Mouse (Mus musculus): ENCODE measurements around the gene Slc2a6. TPM values are rescaled to one million over a fixed set of nuclear protein-coding genes. Genes with fewer than 3 reads are reported as not detected.

The Slc2a6 gene
- polyA plus RNA-seq, 1 experiment from 2014 or later = 0.24 TPM

- no peak for ATAC-seq (ENCODE audit: insufficient number of reproducible peaks, insufficient read depth, low FRiP score, low read depth)
- H3K27ac ChIP-seq (replicated peaks in 1 of 2; ENCODE audit: control insufficient read depth in 1 of 2, insufficient read depth in 1 of 2, low read depth in 2 of 2, low read length in 2 of 2) = no peak overlapping the region
Observed at GRCm38 (mm10) chr2:27069646-27070045, 41.8 kb upstream of the Slc2a6 start.

GRCm38 (mm10) chr2:27067996-27068395 lies 40.2 kb upstream of the Slc2a6 start:
- no peak overlapping the region for H3K27ac ChIP-seq (replicated peaks in 1 of 2; ENCODE audit: control insufficient read depth in 1 of 2, insufficient read depth in 1 of 2, low read depth in 2 of 2, low read length in 2 of 2)
- no peaks in the 10 kb centered on the region for H3K36me3 ChIP-seq (ENCODE audit: control insufficient read depth, insufficient read depth, low read length)
- 44% methylated on average over 2 of the region's 2 CpGs for WGBS
- no peak for ATAC-seq (ENCODE audit: insufficient number of reproducible peaks, insufficient read depth, low FRiP score, low read depth)
- H3K9me3 ChIP-seq (ENCODE audit: control insufficient read depth, low read length) = no peaks in the 10 kb centered on the region
- no peak overlapping the region for H3K4me2 ChIP-seq (ENCODE audit: low read length)
- no peak overlapping the region for H3K9ac ChIP-seq (ENCODE audit: low read length)
- peaks cover 16 to 20% of the 10 kb centered on the region in 2 experiments for H3K4me1 ChIP-seq (ENCODE audit: control insufficient read depth in 2 of 2, insufficient read depth in 2 of 2, low read length in 2 of 2)
- no peak overlapping the region for H3K4me3 ChIP-seq (ENCODE audit: control insufficient read depth in 1 of 2, insufficient read depth in 1 of 2, low read depth in 1 of 2, low read length in 2 of 2)
- no peaks in the 10 kb centered on the region for H3K27me3 ChIP-seq (ENCODE audit: control insufficient read depth, insufficient read depth, low read length)

More at GRCm38 (mm10) chr2:27069646-27070045, 41.8 kb upstream of the Slc2a6 start:
- Histone ChIP-seq H3K4me3 (ENCODE audit: control insufficient read depth in 1 of 2, insufficient read depth in 1 of 2, low read depth in 1 of 2, low read length in 2 of 2) (no peak overlapping the region), H3K4me2 (ENCODE audit: low read length) (no peak overlapping the region), H3K9ac (ENCODE audit: low read length) (no peak overlapping the region), H3K36me3 (ENCODE audit: control insufficient read depth, insufficient read depth, low read length) (no peaks in the 10 kb centered on the region), H3K9me3 (ENCODE audit: control insufficient read depth, low read length) (no peaks in the 10 kb centered on the region), H3K4me1 (ENCODE audit: control insufficient read depth in 2 of 2, insufficient read depth in 2 of 2, low read length in 2 of 2) (peaks cover 16 to 20% of the 10 kb centered on the region in 2 experiments), H3K27me3 (ENCODE audit: control insufficient read depth, insufficient read depth, low read length) (no peaks in the 10 kb centered on the region)
- WGBS = 64% methylated on average over 3 of the region's 3 CpGs

- 83% methylated on average over 2 of the region's 2 CpGs for WGBS
- no peak for ATAC-seq (ENCODE audit: insufficient number of reproducible peaks, insufficient read depth, low FRiP score, low read depth)
- Histone ChIP-seq H3K4me3 (ENCODE audit: control insufficient read depth in 1 of 2, insufficient read depth in 1 of 2, low read depth in 1 of 2, low read length in 2 of 2) (no peak overlapping the region), H3K9me3 (ENCODE audit: control insufficient read depth, low read length) (no peaks in the 10 kb centered on the region), H3K4me2 (ENCODE audit: low read length) (no peak overlapping the region), H3K9ac (ENCODE audit: low read length) (no peak overlapping the region), H3K27me3 (ENCODE audit: control insufficient read depth, insufficient read depth, low read length) (no peaks in the 10 kb centered on the region), H3K4me1 (ENCODE audit: control insufficient read depth in 2 of 2, insufficient read depth in 2 of 2, low read length in 2 of 2) (peaks cover 18 to 20% of the 10 kb centered on the region in 2 experiments), H3K36me3 (ENCODE audit: control insufficient read depth, insufficient read depth, low read length) (no peaks in the 10 kb centered on the region), H3K27ac (replicated peaks in 1 of 2; ENCODE audit: control insufficient read depth in 1 of 2, insufficient read depth in 1 of 2, low read depth in 2 of 2, low read length in 2 of 2) (no peak overlapping the region)
Observed at GRCm38 (mm10) chr2:27067124-27067523, 39.3 kb upstream of the Slc2a6 start.

GRCm38 (mm10) chr2:27059187-27059586 lies 31.4 kb upstream of the Slc2a6 start:
- Histone ChIP-seq H3K27me3 (ENCODE audit: control insufficient read depth, insufficient read depth, low read length) (no peaks in the 10 kb centered on the region), H3K4me3 (ENCODE audit: control insufficient read depth in 1 of 2, insufficient read depth in 1 of 2, low read depth in 1 of 2, low read length in 2 of 2) (no peak overlapping the region), H3K27ac (replicated peaks in 1 of 2; ENCODE audit: control insufficient read depth in 1 of 2, insufficient read depth in 1 of 2, low read depth in 2 of 2, low read length in 2 of 2) (no peak overlapping the region), H3K36me3 (ENCODE audit: control insufficient read depth, insufficient read depth, low read length) (no peaks in the 10 kb centered on the region), H3K4me1 (ENCODE audit: control insufficient read depth in 2 of 2, insufficient read depth in 2 of 2, low read length in 2 of 2) (peaks cover 21 to 23% of the 10 kb centered on the region in 2 experiments), H3K9ac (ENCODE audit: low read length) (no peak overlapping the region), H3K9me3 (ENCODE audit: control insufficient read depth, low read length) (no peaks in the 10 kb centered on the region), H3K4me2 (ENCODE audit: low read length) (no peak overlapping the region)
- WGBS = 82% methylated on average over 9 of the region's 9 CpGs
- no peak for ATAC-seq (ENCODE audit: insufficient number of reproducible peaks, insufficient read depth, low FRiP score, low read depth)

- Histone ChIP-seq H3K9me3 (ENCODE audit: control insufficient read depth, low read length) (no peaks in the 10 kb centered on the region), H3K27ac (replicated peaks in 1 of 2; ENCODE audit: control insufficient read depth in 1 of 2, insufficient read depth in 1 of 2, low read depth in 2 of 2, low read length in 2 of 2) (no peak overlapping the region), H3K4me1 (ENCODE audit: control insufficient read depth in 2 of 2, insufficient read depth in 2 of 2, low read length in 2 of 2) (peaks cover 21 to 23% of the 10 kb centered on the region in 2 experiments), H3K4me3 (ENCODE audit: control insufficient read depth in 1 of 2, insufficient read depth in 1 of 2, low read depth in 1 of 2, low read length in 2 of 2) (no peak overlapping the region), H3K9ac (ENCODE audit: low read length) (no peak overlapping the region), H3K4me2 (ENCODE audit: low read length) (no peak overlapping the region), H3K27me3 (ENCODE audit: control insufficient read depth, insufficient read depth, low read length) (no peaks in the 10 kb centered on the region), H3K36me3 (ENCODE audit: control insufficient read depth, insufficient read depth, low read length) (no peaks in the 10 kb centered on the region)
- WGBS = 55% methylated on average over 12 of the region's 12 CpGs
- ATAC-seq (ENCODE audit: insufficient number of reproducible peaks, insufficient read depth, low FRiP score, low read depth) = no peak
Observed at GRCm38 (mm10) chr2:27058751-27059150, 31.0 kb upstream of the Slc2a6 start.

GRCm38 (mm10) chr2:27058251-27058650 lies 30.5 kb upstream of the Slc2a6 start:
- Histone ChIP-seq H3K9me3 (ENCODE audit: control insufficient read depth, low read length) (no peaks in the 10 kb centered on the region), H3K4me1 (ENCODE audit: control insufficient read depth in 2 of 2, insufficient read depth in 2 of 2, low read length in 2 of 2) (peaks cover 21 to 23% of the 10 kb centered on the region in 2 experiments), H3K4me2 (ENCODE audit: low read length) (no peak overlapping the region), H3K27me3 (ENCODE audit: control insufficient read depth, insufficient read depth, low read length) (no peaks in the 10 kb centered on the region), H3K9ac (ENCODE audit: low read length) (no peak overlapping the region), H3K4me3 (ENCODE audit: control insufficient read depth in 1 of 2, insufficient read depth in 1 of 2, low read depth in 1 of 2, low read length in 2 of 2) (no peak overlapping the region), H3K27ac (replicated peaks in 1 of 2; ENCODE audit: control insufficient read depth in 1 of 2, insufficient read depth in 1 of 2, low read depth in 2 of 2, low read length in 2 of 2) (no peak overlapping the region), H3K36me3 (ENCODE audit: control insufficient read depth, insufficient read depth, low read length) (no peaks in the 10 kb centered on the region)
- no peak for ATAC-seq (ENCODE audit: insufficient number of reproducible peaks, insufficient read depth, low FRiP score, low read depth)
- 65% methylated on average over 4 of the region's 4 CpGs for WGBS

GRCm38 (mm10) chr2:27049408-27049807 lies 21.6 kb upstream of the Slc2a6 start:
- WGBS = 56% methylated on average over 6 of the region's 6 CpGs

More at GRCm38 (mm10) chr2:27049408-27049807, 21.6 kb upstream of the Slc2a6 start:
- no peaks in the 10 kb centered on the region for H3K27me3 ChIP-seq (ENCODE audit: control insufficient read depth, insufficient read depth, low read length)
- H3K4me3 ChIP-seq (ENCODE audit: control insufficient read depth in 1 of 2, insufficient read depth in 1 of 2, low read depth in 1 of 2, low read length in 2 of 2) = no peak overlapping the region
- H3K9me3 ChIP-seq (ENCODE audit: control insufficient read depth, low read length) = no peaks in the 10 kb centered on the region
- no peak overlapping the region for H3K27ac ChIP-seq (replicated peaks in 1 of 2; ENCODE audit: control insufficient read depth in 1 of 2, insufficient read depth in 1 of 2, low read depth in 2 of 2, low read length in 2 of 2)
- no peak overlapping the region for H3K4me2 ChIP-seq (ENCODE audit: low read length)
- ATAC-seq (ENCODE audit: insufficient number of reproducible peaks, insufficient read depth, low FRiP score, low read depth) = no peak
- no peak overlapping the region for H3K9ac ChIP-seq (ENCODE audit: low read length)
- no peaks in the 10 kb centered on the region for H3K4me1 ChIP-seq (ENCODE audit: control insufficient read depth in 2 of 2, insufficient read depth in 2 of 2, low read length in 2 of 2)
- H3K36me3 ChIP-seq (ENCODE audit: control insufficient read depth, insufficient read depth, low read length) = no peaks in the 10 kb centered on the region
